Mouse (Mus musculus) bone marrow, adult 2 months (tissue): ENCODE measurements around the gene Gm21679. TPM values are rescaled to one million over a fixed set of nuclear protein-coding genes. Genes with fewer than 3 reads are reported as not detected.
"Not testable (repeated sequence)": the region's sequence is repeated elsewhere in the genome, so short reads cannot be mapped to it uniquely, and the experiment has no call there.

Experiments used
- H3K27ac ChIP-seq: fragments of 200-500 bp; 2 replicates; pipeline ENCODE4 v1.5.1; 2012; ENCODE audit warnings: low read depth, mild to moderate bottlenecking, control low read depth, inconsistent platforms, low read length; ENCODE audit not compliant: control insufficient read depth, poor library complexity, insufficient read depth
- H3K4me1 ChIP-seq: fragments of 200-500 bp; 2 replicates; pipeline ENCODE4 v1.6.1; 2011; ENCODE audit warnings: low read length; ENCODE audit not compliant: control insufficient read depth, insufficient read depth
- H3K4me3 ChIP-seq: fragments of 200-500 bp; replicated peaks from 2 replicates; pipeline ENCODE3; 2011; ENCODE audit warnings: mild to moderate bottlenecking, low read depth, low read length, control low read depth; ENCODE audit not compliant: control insufficient read depth
- WGBS: fragments of 180-500 bp; shearing (Covaris S2); methylation state at CpG from one replicate; pipeline ENCODE4 v1.1.7; 2018; 5-methylcytosine and 5-hydroxymethylcytosine counted together
- polyA plus RNA-seq: library from polyadenylated mRNA; stranded (reverse); fragments of >200 nt; gene quantifications from 2 replicates; pipeline ENCODE4 v1.2.4, GENCODE M21; 2011; ENCODE audit warnings: low replicate concordance; ENCODE audit not compliant: missing spikeins, insufficient read depth, insufficient read length

The Gm21679 gene
- not detected in 2 replicates for polyA plus RNA-seq

DNA sequence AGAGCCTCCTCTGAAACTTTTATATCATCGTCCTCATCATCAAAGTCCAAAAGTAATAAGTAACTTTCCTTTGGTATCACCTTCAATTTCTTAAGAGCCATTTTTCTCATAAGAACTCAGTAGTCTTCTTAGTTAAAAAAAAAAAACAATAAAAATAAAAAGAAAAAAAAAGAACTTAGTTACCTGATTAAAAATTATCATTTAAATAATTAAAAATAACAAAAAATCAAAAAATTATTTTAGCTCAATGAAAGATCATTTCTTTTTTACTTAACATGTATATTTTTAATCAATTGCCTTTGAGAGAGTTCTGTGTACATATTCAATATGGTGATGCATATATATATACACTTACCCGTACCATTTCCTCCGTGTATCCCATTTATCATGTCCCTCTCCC is at the start of gene Gm21679:
Gm21679 (minus strand) TSS at position 101 of the 400 bp plus-strand sequence.
- no CpG with 5 or more reads among the region's 3 CpGs for WGBS
- H3K4me1 ChIP-seq = not testable (repeated sequence)

More for the DNA sequence above, at the start of gene Gm21679:
- not testable (repeated sequence) for H3K27ac ChIP-seq, H3K4me3 ChIP-seq
